Mouse (Mus musculus): Measurements from ENCODE around the gene Icosl. TPM values are rescaled to one million over a fixed set of nuclear protein-coding genes. Genes with fewer than 3 reads are reported as not detected.
A peak's percentile ranks its signal among the peaks of the same experiment; 100 is the strongest.
"Not testable (repeated sequence)": the region's sequence is repeated elsewhere in the genome, so short reads cannot be mapped to it uniquely, and the experiment has no call there.

Gene Icosl
- 2.5 and 2.6 TPM in 2 replicates for polyA plus RNA-seq (2016; fragmentation: Nextera tagmentation; extraction: Ambion mirVana)

GRCm38 (mm10) chr10:78069101-78070011 is at the start of gene Icosl:
TSS of gene Icosl (plus strand) at chr10:78069302.
- H3K4me3 ChIP-seq: peak within 1 kb of the TSS; percentile 61
- H3K9me3 ChIP-seq: no peaks in the 10 kb centered on the region
- 0 out of 2 replicates have a peak, but pooled peaks cover 5% of the 10 kb centered on the region for H3K4me1 ChIP-seq
- H3K9ac ChIP-seq: peak within 1 kb of the TSS; percentile 64
- H3K36me3 ChIP-seq: no peaks in the 10 kb centered on the region
- 0 out of 2 replicates have a peak within 1 kb of the TSS, but pooled peaks have one; percentile 11 for H3K27ac ChIP-seq
- ATAC-seq (ENCODE audit: insufficient number of reproducible peaks, insufficient read depth, low FRiP score, low TSS enrichment): peak; percentile 89
- peaks cover 17% of the 10 kb centered on the region for H3K27me3 ChIP-seq
- under 1% methylated on average over 66 of the region's 66 CpGs for WGBS
- H3K4me2 ChIP-seq (replicated peaks): peak within 1 kb of the TSS; percentile 95

DNA sequence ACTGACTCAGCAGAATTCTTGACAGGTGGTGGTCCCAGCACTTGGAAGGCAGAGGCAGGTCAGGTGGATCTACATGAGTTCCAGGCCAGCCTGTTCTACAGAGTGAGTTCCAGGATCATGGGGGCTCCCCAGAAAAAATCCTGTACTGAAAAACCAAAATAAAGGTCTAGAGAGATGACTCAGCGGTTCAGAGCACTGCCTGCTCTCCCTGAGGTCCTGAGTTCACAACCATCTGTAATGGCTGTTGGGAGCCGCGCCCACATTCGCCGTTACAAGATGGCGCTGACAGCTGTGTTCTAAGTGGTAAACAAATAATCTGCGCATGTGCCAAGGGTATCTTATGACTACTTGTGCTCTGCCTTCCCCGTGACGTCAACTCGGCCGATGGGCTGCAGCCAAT is 49.1 kb upstream of the Icosl start:
- not testable (repeated sequence) for H3K27ac ChIP-seq; H3K9ac ChIP-seq; H3K27me3 ChIP-seq; H3K4me3 ChIP-seq; H3K9me3 ChIP-seq; H3K36me3 ChIP-seq; H3K4me2 ChIP-seq (replicated peaks); H3K4me1 ChIP-seq
- peak; percentile 41; the same call in 1 of the 2 replicates for ATAC-seq (ENCODE audit: insufficient number of reproducible peaks, insufficient read depth, low FRiP score, low TSS enrichment)
- WGBS: 95% methylated on average over 7 of the region's 11 CpGs

- not testable (repeated sequence) for H3K27ac ChIP-seq; H3K4me1 ChIP-seq; ATAC-seq (ENCODE audit: insufficient number of reproducible peaks, insufficient read depth, low FRiP score, low TSS enrichment); H3K9ac ChIP-seq; H3K27me3 ChIP-seq; H3K36me3 ChIP-seq; H3K4me3 ChIP-seq; H3K9me3 ChIP-seq; H3K4me2 ChIP-seq (replicated peaks)
- WGBS: 74% methylated on average over 6 of the region's 8 CpGs
Measured at GRCm38 (mm10) chr10:78025453-78025852, 43.6 kb upstream of the Icosl start.

GRCm38 (mm10) chr10:78028129-78028528 is 41.0 kb upstream of the Icosl start:
- no peaks in the 10 kb centered on the region for H3K4me1 ChIP-seq
- WGBS: 6% methylated on average over 5 of the region's 5 CpGs
- no peak overlapping the region for H3K4me3 ChIP-seq
- no peak overlapping the region for H3K27ac ChIP-seq
- no peak overlapping the region for H3K9ac ChIP-seq
- ATAC-seq (ENCODE audit: insufficient number of reproducible peaks, insufficient read depth, low FRiP score, low TSS enrichment): 0 out of 2 replicates have a peak, but pooled peaks have one; percentile 41
- H3K9me3 ChIP-seq: no peaks in the 10 kb centered on the region
- no peak overlapping the region for H3K4me2 ChIP-seq (replicated peaks)
- H3K36me3 ChIP-seq: no peaks in the 10 kb centered on the region
- H3K27me3 ChIP-seq: no peaks in the 10 kb centered on the region

- H3K27ac ChIP-seq: no peak overlapping the region
- no peaks in the 10 kb centered on the region for H3K9me3 ChIP-seq
- no peaks in the 10 kb centered on the region for H3K27me3 ChIP-seq
- WGBS: 54% methylated on average over 1 of the region's 1 CpGs
- H3K4me2 ChIP-seq (replicated peaks): no peak overlapping the region
- H3K4me1 ChIP-seq: no peaks in the 10 kb centered on the region
- no peak overlapping the region for H3K9ac ChIP-seq
- no peaks in the 10 kb centered on the region for H3K36me3 ChIP-seq
- no peak for ATAC-seq (ENCODE audit: insufficient number of reproducible peaks, insufficient read depth, low FRiP score, low TSS enrichment)
- no peak overlapping the region for H3K4me3 ChIP-seq
Measured at GRCm38 (mm10) chr10:78029080-78029479, 40.0 kb upstream of the Icosl start.

GRCm38 (mm10) chr10:78031987-78032386 is 37.1 kb upstream of the Icosl start:
- 80% methylated on average over 2 of the region's 2 CpGs for WGBS
- no peaks in the 10 kb centered on the region for H3K9me3 ChIP-seq
- no peak overlapping the region for H3K4me2 ChIP-seq (replicated peaks)
- H3K27me3 ChIP-seq: no peaks in the 10 kb centered on the region
- H3K4me1 ChIP-seq: no peaks in the 10 kb centered on the region
- no peak overlapping the region for H3K4me3 ChIP-seq
- no peak overlapping the region for H3K9ac ChIP-seq
- no peaks in the 10 kb centered on the region for H3K36me3 ChIP-seq
- no peak for ATAC-seq (ENCODE audit: insufficient number of reproducible peaks, insufficient read depth, low FRiP score, low TSS enrichment)
- no peak overlapping the region for H3K27ac ChIP-seq

DNA sequence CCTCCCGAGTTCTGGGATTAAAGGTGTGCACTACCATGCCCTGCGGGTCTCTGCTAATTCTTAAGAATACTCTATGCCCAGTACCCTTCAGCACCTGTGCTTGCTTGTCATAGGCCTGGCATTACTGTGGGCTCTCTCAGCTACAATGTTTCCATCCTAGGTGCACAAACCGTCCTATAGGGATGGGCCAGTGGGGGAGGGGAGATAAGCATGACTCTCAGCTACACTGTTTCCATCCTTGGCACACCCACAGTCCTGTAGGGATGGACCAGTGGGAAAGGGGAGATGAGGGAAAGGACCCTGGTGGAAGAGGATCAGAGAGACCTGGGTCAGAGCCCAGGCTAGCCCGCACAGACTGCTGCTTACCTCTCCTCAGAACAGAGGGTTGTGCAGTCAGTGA is 32.0 kb upstream of the Icosl start:
- WGBS: 85% methylated on average over 4 of the region's 4 CpGs
- H3K4me1 ChIP-seq: no peaks in the 10 kb centered on the region
- H3K4me2 ChIP-seq (replicated peaks): no peak overlapping the region
- H3K9ac ChIP-seq: no peak overlapping the region
- no peak for ATAC-seq (ENCODE audit: insufficient number of reproducible peaks, insufficient read depth, low FRiP score, low TSS enrichment)
- H3K9me3 ChIP-seq: no peaks in the 10 kb centered on the region
- H3K36me3 ChIP-seq: no peaks in the 10 kb centered on the region
- H3K27me3 ChIP-seq: no peaks in the 10 kb centered on the region
- no peak overlapping the region for H3K27ac ChIP-seq
- no peak overlapping the region for H3K4me3 ChIP-seq

- Histone ChIP-seq H3K9ac (no peak within 1 kb of the TSS), H3K36me3 (no peaks in the 10 kb centered on the region), H3K4me3 (no peak within 1 kb of the TSS), H3K9me3 (no peaks in the 10 kb centered on the region), H3K27ac (no peak within 1 kb of the TSS), H3K27me3 (no peaks in the 10 kb centered on the region), H3K4me1 (0 out of 2 replicates have a peak, but pooled peaks cover 9% of the 10 kb centered on the region), H3K4me2 (replicated peaks) (no peak within 1 kb of the TSS)
- 90% methylated on average over 5 of the region's 5 CpGs for WGBS
- ATAC-seq (ENCODE audit: insufficient number of reproducible peaks, insufficient read depth, low FRiP score, low TSS enrichment): no peak
Measured at GRCm38 (mm10) chr10:78041647-78042046, 27.5 kb upstream of the Icosl start, which contains the start of gene Dnmt3l. TSS of gene Dnmt3l (plus strand) at chr10:78041947.

DNA sequence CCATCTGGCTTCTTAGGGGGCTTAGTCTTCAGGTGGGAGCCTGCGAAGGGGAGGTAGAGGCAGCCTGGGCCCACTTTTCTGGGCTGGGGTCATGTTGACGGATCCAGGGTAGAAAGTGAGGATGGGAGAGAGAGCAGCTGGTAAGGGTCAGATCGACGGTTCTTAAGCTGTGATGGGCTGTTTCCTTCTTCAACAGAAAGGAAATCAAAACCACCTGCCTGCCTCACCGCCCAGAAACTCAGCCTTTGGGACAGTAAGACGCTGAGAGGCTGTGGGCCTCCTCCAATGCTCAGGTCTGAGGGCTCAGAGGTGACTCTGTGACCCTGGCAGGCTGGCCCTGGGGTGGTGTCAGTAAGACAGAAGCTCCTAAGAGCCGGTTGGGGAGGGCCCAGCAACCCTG is 27.0 kb upstream of the Icosl start:
- Histone ChIP-seq H3K4me3 (no peak overlapping the region), H3K27ac (no peak overlapping the region), H3K4me2 (replicated peaks) (no peak overlapping the region), H3K9ac (no peak overlapping the region), H3K36me3 (no peaks in the 10 kb centered on the region), H3K4me1 (0 out of 2 replicates have a peak, but pooled peaks cover 9% of the 10 kb centered on the region), H3K9me3 (no peaks in the 10 kb centered on the region), H3K27me3 (no peaks in the 10 kb centered on the region)
- 31% methylated on average over 7 of the region's 7 CpGs for WGBS
- no peak for ATAC-seq (ENCODE audit: insufficient number of reproducible peaks, insufficient read depth, low FRiP score, low TSS enrichment)

- Histone ChIP-seq H3K9me3 (no peaks in the 10 kb centered on the region), H3K9ac (no peak overlapping the region), H3K4me1 (0 out of 2 replicates have a peak, but pooled peaks cover 9% of the 10 kb centered on the region), H3K4me2 (replicated peaks) (peak overlapping the region; percentile 44), H3K36me3 (no peaks in the 10 kb centered on the region), H3K27ac (no peak overlapping the region), H3K27me3 (no peaks in the 10 kb centered on the region), H3K4me3 (peak overlapping the region; percentile 10)
- 52% methylated on average over 14 of the region's 14 CpGs for WGBS
- ATAC-seq (ENCODE audit: insufficient number of reproducible peaks, insufficient read depth, low FRiP score, low TSS enrichment): no peak
Measured at GRCm38 (mm10) chr10:78042697-78043405, 26.3 kb upstream of the Icosl start.

GRCm38 (mm10) chr10:78043406-78043836 is 25.7 kb upstream of the Icosl start, which contains the start of gene Aire:
TSS of gene Aire (minus strand) at chr10:78043610.
- Histone ChIP-seq H3K9me3 (no peaks in the 10 kb centered on the region), H3K4me3 (peak within 1 kb of the TSS; percentile 10), H3K9ac (0 out of 2 replicates have a peak within 1 kb of the TSS, but pooled peaks have one; percentile 12), H3K36me3 (no peaks in the 10 kb centered on the region), H3K4me1 (0 out of 2 replicates have a peak, but pooled peaks cover 9% of the 10 kb centered on the region), H3K27me3 (no peaks in the 10 kb centered on the region), H3K27ac (no peak within 1 kb of the TSS), H3K4me2 (replicated peaks) (peak within 1 kb of the TSS; percentile 44)
- no peak for ATAC-seq (ENCODE audit: insufficient number of reproducible peaks, insufficient read depth, low FRiP score, low TSS enrichment)
- under 1% methylated on average over 27 of the region's 27 CpGs for WGBS
